ENCODE assay signal across 24 mouse cellular contexts in the genomic region with DNA sequence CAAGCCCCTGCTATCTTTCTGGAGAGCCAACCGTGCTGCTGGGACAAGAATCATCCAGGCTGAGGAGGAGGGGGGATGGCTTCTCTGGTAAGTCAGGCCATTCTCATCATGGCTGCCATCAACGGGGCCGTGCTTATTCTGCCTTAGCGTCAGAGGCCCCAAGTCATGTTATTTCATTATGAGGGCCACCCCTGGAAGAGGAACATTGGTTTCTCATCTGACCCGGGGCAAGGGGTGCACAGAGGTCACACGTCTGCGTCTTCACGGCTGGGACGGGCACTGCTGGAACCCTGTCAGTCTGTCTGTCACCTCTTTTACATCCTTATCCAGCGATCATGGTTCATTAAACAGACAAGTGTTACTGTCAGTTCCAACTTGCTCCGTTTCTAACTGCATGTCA.
DNase-seq lines count a peak whose midpoint lies in the region; ATAC-seq and TF ChIP-seq lines count a peak whose summit lies in the region.
"Had no signal": no experiment of that assay in that cellular context is flagged by ENCODE, and none has a peak within 500 bp of the region (broad histone marks: within the 10 kb centered on the region; RNA-seq: fewer than 3 reads in every experiment).

No protein-coding gene starts in this region.

- peak overlapping the region; percentile 76; the same call in 1 of the 2 replicates for H3K27ac ChIP-seq in heart, embryonic 10.5 days
- H3K27ac ChIP-seq in midbrain, embryonic 10.5 days (replicated peaks) = no peak overlapping the region
- no peak overlapping the region for H3K27ac ChIP-seq in midbrain, postnatal 0 days (ENCODE audit: low read depth, low read length)
- H3K27ac ChIP-seq: embryonic facial prominence, embryonic 12.5 days; embryonic facial prominence, embryonic 15.5 days; forebrain, embryonic 13.5 days; hindbrain, embryonic 15.5 days; intestine, embryonic 15.5 days had no signal

- H3K4me3 ChIP-seq in heart, embryonic 10.5 days = no peak overlapping the region
- 0 out of 2 replicates have a peak overlapping the region, but pooled peaks have one; percentile 1 for H3K4me3 ChIP-seq in midbrain, embryonic 10.5 days
- no peak overlapping the region for H3K4me3 ChIP-seq in midbrain, postnatal 0 days (ENCODE audit: low read depth, low read length)
- H3K4me3 ChIP-seq: embryonic facial prominence, embryonic 12.5 days; embryonic facial prominence, embryonic 15.5 days; forebrain, embryonic 13.5 days; heart, embryonic 13.5 days; hindbrain, embryonic 15.5 days; intestine, embryonic 15.5 days had no signal

- ATAC-seq in midbrain, postnatal 0 days (ENCODE audit: low FRiP score) = no peak
- ATAC-seq: forebrain, embryonic 13.5 days; intestine, embryonic 15.5 days; Patski had no signal

- no peak for TF ChIP-seq CTCF in midbrain, postnatal 0 days (IDR thresholded peaks at IDR 0.05)

- H3K9ac ChIP-seq in midbrain, postnatal 0 days (replicated peaks; ENCODE audit: low read length, poor library complexity, severe bottlenecking) = no peak overlapping the region
- H3K9ac ChIP-seq: embryonic facial prominence, embryonic 12.5 days; embryonic facial prominence, embryonic 15.5 days; forebrain, embryonic 13.5 days; heart, embryonic 13.5 days; hindbrain, embryonic 15.5 days; intestine, embryonic 15.5 days had no signal

- peak; percentile 39 for DNase-seq in embryo, embryonic 10.5 days (ENCODE audit: low spot score)
- DNase-seq in embryo, embryonic 11 days = no peak
- DNase-seq in heart, embryonic 10.5 days (ENCODE audit: low spot score) = no peak
- no peak for DNase-seq in heart, postnatal 25 days (ENCODE audit: low spot score)
- peak; percentile 50 for DNase-seq in midbrain, embryonic 10.5 days (ENCODE audit: low spot score)
- no peak for DNase-seq in midbrain, postnatal 0 days (ENCODE audit: low spot score)
- DNase-seq: adrenal gland, postnatal 10 days; adrenal gland, postnatal 36 days; B cell, adult 2 months; cerebellum, adult 18-20 months; cerebellum, adult 9-10 months; cerebellum, postnatal 14 days; gastrocnemius, postnatal 25 days; heart, adult 18-20 months; heart, postnatal 14 days; kidney, adult 11 months had no signal

- 64% methylated on average over 11 of the region's 11 CpGs for WGBS in heart, embryonic 10.5 days
- WGBS in midbrain, embryonic 10.5 days = 37% methylated on average over 11 of the region's 11 CpGs
- 22% methylated on average over 11 of the region's 11 CpGs for WGBS in midbrain, postnatal 0 days

- no peaks in the 10 kb centered on the region for H3K9me3 ChIP-seq in heart, embryonic 10.5 days
- no peaks in the 10 kb centered on the region for H3K9me3 ChIP-seq in midbrain, embryonic 10.5 days (replicated peaks)
- no peaks in the 10 kb centered on the region for H3K9me3 ChIP-seq in midbrain, postnatal 0 days (ENCODE audit: low read length)
- H3K9me3 ChIP-seq: embryonic facial prominence, embryonic 12.5 days; embryonic facial prominence, embryonic 15.5 days; forebrain, embryonic 13.5 days; heart, embryonic 13.5 days; hindbrain, embryonic 15.5 days; intestine, embryonic 15.5 days had no signal

- H3K36me3 ChIP-seq in heart, embryonic 10.5 days = no peaks in the 10 kb centered on the region
- H3K36me3 ChIP-seq in midbrain, embryonic 10.5 days = no peaks in the 10 kb centered on the region
- no peaks in the 10 kb centered on the region for H3K36me3 ChIP-seq in midbrain, postnatal 0 days (ENCODE audit: insufficient read depth, low read length)
- H3K36me3 ChIP-seq: embryonic facial prominence, embryonic 12.5 days; embryonic facial prominence, embryonic 15.5 days; G1E; heart, embryonic 13.5 days; hindbrain, embryonic 15.5 days; intestine, embryonic 15.5 days had no signal

- H3K4me2 ChIP-seq in midbrain, postnatal 0 days (ENCODE audit: low read depth, low read length, poor library complexity, severe bottlenecking) = no peak overlapping the region
- H3K4me2 ChIP-seq: embryonic facial prominence, embryonic 12.5 days; embryonic facial prominence, embryonic 15.5 days; forebrain, embryonic 13.5 days; heart, embryonic 13.5 days; hindbrain, embryonic 15.5 days; intestine, embryonic 15.5 days had no signal

- intact Hi-C loops in heart, postnatal 25 days (cut with DNase I) = no loop called here

- H3K4me1 ChIP-seq in heart, embryonic 10.5 days = peaks cover 79% of the 10 kb centered on the region
- H3K4me1 ChIP-seq in midbrain, embryonic 10.5 days = peaks cover 54% of the 10 kb centered on the region
- no peaks in the 10 kb centered on the region for H3K4me1 ChIP-seq in midbrain, postnatal 0 days (ENCODE audit: insufficient read depth, low read length)
- H3K4me1 ChIP-seq: embryonic facial prominence, embryonic 12.5 days; embryonic facial prominence, embryonic 15.5 days had no signal

- H3K27me3 ChIP-seq in heart, embryonic 10.5 days (ENCODE audit: insufficient read depth, poor library complexity, severe bottlenecking) = peaks cover 10% of the 10 kb centered on the region; the same call in 1 of the 2 replicates
- H3K27me3 ChIP-seq in midbrain, embryonic 10.5 days (ENCODE audit: low read depth, poor library complexity, severe bottlenecking) = peaks cover 100% of the 10 kb centered on the region
- no peaks in the 10 kb centered on the region for H3K27me3 ChIP-seq in midbrain, postnatal 0 days (ENCODE audit: insufficient read depth, low read length)
- H3K27me3 ChIP-seq: embryonic facial prominence, embryonic 15.5 days; forebrain, embryonic 13.5 days; intestine, embryonic 15.5 days; Patski had no signal

Comparison
In these comparisons a context has a peak if more than half of its experiments do, and no peak if none do; other contexts are left out.
1. DNase-seq: peak in embryo, embryonic 10.5 days (single experiment) and midbrain, embryonic 10.5 days (single experiment); none in embryo, embryonic 11 days (single experiment), heart, embryonic 10.5 days (single experiment), heart, postnatal 25 days (single experiment) and midbrain, postnatal 0 days (single experiment).